Mouse (Mus musculus): ENCODE data around the gene Olfr895.

The Olfr895 gene

GRCm38 (mm10) chr9:38267551-38267950 is at the start of gene Olfr895:
Gene Olfr895, plus strand, starts transcription at chr9:38267851.
- no peak for DNase-seq

- no peak for DNase-seq
Measured at GRCm38 (mm10) chr9:38252474-38252873, 15.2 kb upstream of the Olfr895 start, which contains the start of gene Olfr143. Gene Olfr143, plus strand, starts transcription at chr9:38252774.

- no peak for DNase-seq
Measured at GRCm38 (mm10) chr9:38290807-38291206, 23.2 kb downstream of the Olfr895 start, which contains the start of gene Olfr896-ps1. Gene Olfr896-ps1, plus strand, starts transcription at chr9:38291107.
